Comparison of ENCODE assay signal across 28 mouse cellular contexts in genomic region chr10:99419532-99419931, GRCm38 (mm10).
DNase-seq lines count a peak whose midpoint lies in the region; ATAC-seq and TF ChIP-seq lines count a peak whose summit lies in the region.
"Had no signal": no experiment of that assay in that cellular context is flagged by ENCODE, and none has a peak within 500 bp of the region (broad histone marks: within the 10 kb centered on the region; RNA-seq: fewer than 3 reads in every experiment).

No protein-coding gene starts in this region.

- no peak for TF ChIP-seq POLR2A in brain, embryonic 14.5 days (IDR thresholded peaks at IDR 0.05; ENCODE audit: borderline replicate concordance, extremely low read depth, insufficient read depth, insufficient read length, poor library complexity, severe bottlenecking)

- intact Hi-C loops in left cerebral cortex, postnatal 10 days (cut with DNase I) = no loop called here

- no peak overlapping the region for H3K4me3 ChIP-seq in forebrain, embryonic 14.5 days (ENCODE audit: low read depth, low read length)
- no peak overlapping the region for H3K4me3 ChIP-seq in forebrain, postnatal 0 days (ENCODE audit: low read depth, low read length)
- H3K4me3 ChIP-seq: embryonic facial prominence, embryonic 12.5 days; embryonic facial prominence, embryonic 15.5 days; heart, adult 2 months; heart, embryonic 10.5 days; heart, embryonic 13.5 days had no signal

- H3K27me3 ChIP-seq in forebrain, embryonic 14.5 days (replicated peaks; ENCODE audit: control insufficient read depth, insufficient read depth, low read length) = no peaks in the 10 kb centered on the region
- H3K27me3 ChIP-seq in forebrain, postnatal 0 days (ENCODE audit: insufficient read depth, low read length) = no peaks in the 10 kb centered on the region
- H3K27me3 ChIP-seq: embryonic facial prominence, embryonic 12.5 days; embryonic facial prominence, embryonic 15.5 days; heart, embryonic 13.5 days had no signal

- no peaks in the 10 kb centered on the region for H3K9me3 ChIP-seq in forebrain, embryonic 14.5 days (replicated peaks; ENCODE audit: control insufficient read depth, low read length)
- H3K9me3 ChIP-seq in forebrain, postnatal 0 days (ENCODE audit: low read length) = no peaks in the 10 kb centered on the region
- H3K9me3 ChIP-seq: embryonic facial prominence, embryonic 12.5 days; embryonic facial prominence, embryonic 15.5 days; heart, embryonic 10.5 days; heart, embryonic 13.5 days had no signal

- DNase-seq in retina, postnatal 1 day = peak; percentile 14
- DNase-seq in retina, embryonic 14.5 days (ENCODE audit: low spot score) = no peak
- peak; percentile 82 for DNase-seq in brain, embryonic 14.5 days (ENCODE audit: low read depth)
- DNase-seq in forebrain, embryonic 14.5 days (ENCODE audit: low spot score) = peak; percentile 80
- peak; percentile 41 for DNase-seq in forebrain, postnatal 0 days
- DNase-seq in left cerebral cortex, adult 18-20 months (ENCODE audit: low spot score in 2 of 2) = no peak
- DNase-seq in left cerebral cortex, postnatal 10 days (ENCODE audit: extremely low spot score in 1 of 2, low spot score in 2 of 2) = no peak
- DNase-seq in cerebellum, adult 8-10 months = no peak
- DNase-seq: adrenal gland, postnatal 10 days; adrenal gland, postnatal 36 days; cerebellum, adult 11-12 months; cerebellum, adult 9-10 months; cerebellum, postnatal 14 days; gastrocnemius, postnatal 10 days; gastrocnemius, postnatal 36 days; heart, adult 2 months; heart, postnatal 14 days; heart, postnatal 4 days had no signal

- WGBS in forebrain, embryonic 14.5 days = 13% methylated on average over 7 of the region's 7 CpGs
- WGBS in forebrain, postnatal 0 days = 20% methylated on average over 7 of the region's 7 CpGs

- H3K4me2 ChIP-seq in forebrain, embryonic 14.5 days (ENCODE audit: low read length) = no peak overlapping the region
- no peak overlapping the region for H3K4me2 ChIP-seq in forebrain, postnatal 0 days (ENCODE audit: low read depth)
- H3K4me2 ChIP-seq: embryonic facial prominence, embryonic 12.5 days; embryonic facial prominence, embryonic 15.5 days; heart, embryonic 13.5 days; hindbrain, embryonic 14.5 days had no signal

- no peak overlapping the region for H3K9ac ChIP-seq in forebrain, embryonic 14.5 days (ENCODE audit: low read length)
- H3K9ac ChIP-seq in forebrain, postnatal 0 days = no peak overlapping the region
- H3K9ac ChIP-seq: embryonic facial prominence, embryonic 12.5 days; embryonic facial prominence, embryonic 15.5 days; heart, embryonic 13.5 days; hindbrain, embryonic 14.5 days had no signal

- H3K4me1 ChIP-seq in forebrain, embryonic 14.5 days (ENCODE audit: control insufficient read depth, insufficient read depth, low read length) = peaks cover 4% of the 10 kb centered on the region; the same call in 1 of the 2 replicates
- H3K4me1 ChIP-seq in forebrain, postnatal 0 days (ENCODE audit: insufficient read depth) = no peaks in the 10 kb centered on the region
- H3K4me1 ChIP-seq: embryonic facial prominence, embryonic 15.5 days; heart, embryonic 10.5 days; heart, embryonic 13.5 days had no signal

- TF ChIP-seq CTCF in brain, embryonic 14.5 days (IDR thresholded peaks at IDR 0.05; ENCODE audit: borderline replicate concordance, extremely low read depth, insufficient read depth, insufficient read length) = no peak
- TF ChIP-seq CTCF in forebrain, postnatal 0 days (IDR thresholded peaks at IDR 0.05; ENCODE audit: low read depth) = no peak

- peak; percentile 78 for ATAC-seq in forebrain, embryonic 14.5 days
- ATAC-seq in forebrain, postnatal 0 days = peak; percentile 78
- ATAC-seq: activated CD4-positive, CD25-positive, alpha-beta regulatory T cell, adult 4 months; CD4-positive, CD25-positive, alpha-beta regulatory T cell, adult 4 months; hindbrain, postnatal 0 days; inflammation-experienced regulatory T-cells, adult 6 months; intestine, embryonic 16.5 days had no signal

- no peak overlapping the region for H3K27ac ChIP-seq in forebrain, embryonic 14.5 days (ENCODE audit: low read depth, low read length)
- H3K27ac ChIP-seq in forebrain, postnatal 0 days (ENCODE audit: low read depth, low read length) = no peak overlapping the region
- H3K27ac ChIP-seq: embryonic facial prominence, embryonic 12.5 days; embryonic facial prominence, embryonic 15.5 days; heart, adult 2 months; heart, embryonic 10.5 days; heart, embryonic 13.5 days; hindbrain, embryonic 14.5 days; hindbrain, postnatal 0 days had no signal

- H3K36me3 ChIP-seq in forebrain, embryonic 14.5 days (ENCODE audit: control insufficient read depth, insufficient read depth, low read length) = no peaks in the 10 kb centered on the region
- no peaks in the 10 kb centered on the region for H3K36me3 ChIP-seq in forebrain, postnatal 0 days (ENCODE audit: insufficient read depth)
- H3K36me3 ChIP-seq: embryonic facial prominence, embryonic 12.5 days; embryonic facial prominence, embryonic 15.5 days; heart, embryonic 10.5 days; heart, embryonic 13.5 days had no signal

Comparison
In these comparisons a context has a peak if more than half of its experiments do, and no peak if none do; other contexts are left out.
1. DNase-seq: peak in retina, postnatal 1 day (single experiment), brain, embryonic 14.5 days (single experiment), forebrain, embryonic 14.5 days (single experiment) and forebrain, postnatal 0 days (single experiment); none in retina, embryonic 14.5 days (single experiment), left cerebral cortex, adult 18-20 months (0 of 2), left cerebral cortex, postnatal 10 days (0 of 2) and cerebellum, adult 8-10 months (single experiment).